Comparison of ENCODE assay signal across 10 mouse cellular contexts in genomic region chr2:59361350-59361780, GRCm38 (mm10).
DNase-seq lines count a peak whose midpoint lies in the region; ATAC-seq and TF ChIP-seq lines count a peak whose summit lies in the region.
"Had no signal": no experiment of that assay in that cellular context is flagged by ENCODE, and none has a peak within 500 bp of the region (broad histone marks: within the 10 kb centered on the region; RNA-seq: fewer than 3 reads in every experiment).

No protein-coding gene starts in this region.

- no peaks in the 10 kb centered on the region for H3K27me3 ChIP-seq in heart, embryonic 11.5 days (ENCODE audit: control insufficient read depth, insufficient read depth, low read length)
- no peaks in the 10 kb centered on the region for H3K27me3 ChIP-seq in heart, adult 2 months (ENCODE audit: control insufficient read depth, insufficient read depth, low read length)
- no peaks in the 10 kb centered on the region for H3K27me3 ChIP-seq in neural tube, embryonic 13.5 days
- H3K27me3 ChIP-seq in intestine, embryonic 15.5 days (replicated peaks), result no peaks in the 10 kb centered on the region
- no peaks in the 10 kb centered on the region for H3K27me3 ChIP-seq in thymus, adult 2 months (ENCODE audit: control insufficient read depth, insufficient read depth, low read length)
- H3K27me3 ChIP-seq: midbrain, embryonic 12.5 days had no signal

- H3K27ac ChIP-seq in heart, embryonic 11.5 days (ENCODE audit: low read depth, low read length), result peak overlapping the region; percentile 79
- H3K27ac ChIP-seq in heart, adult 2 months, result no peak overlapping the region
- H3K27ac ChIP-seq in neural tube, embryonic 13.5 days (replicated peaks), result no peak overlapping the region; the same call in 1 of the 2 replicates
- H3K27ac ChIP-seq in intestine, embryonic 15.5 days, result peak overlapping the region; percentile 27; the same call in 1 of the 2 replicates
- H3K27ac ChIP-seq in thymus, adult 2 months (ENCODE audit: control insufficient read depth, insufficient read depth, low read length), result no peak overlapping the region
- H3K27ac ChIP-seq: midbrain, embryonic 12.5 days had no signal

- H3K36me3 ChIP-seq in heart, embryonic 11.5 days (ENCODE audit: control insufficient read depth, insufficient read depth, low read length), result no peaks in the 10 kb centered on the region
- H3K36me3 ChIP-seq in heart, adult 2 months (ENCODE audit: control insufficient read depth, insufficient read depth, low read length), result no peaks in the 10 kb centered on the region
- H3K36me3 ChIP-seq in neural tube, embryonic 13.5 days, result 0 out of 2 replicates have a peak, but pooled peaks cover under 1% of the 10 kb centered on the region
- H3K36me3 ChIP-seq in intestine, embryonic 15.5 days, result no peaks in the 10 kb centered on the region
- H3K36me3 ChIP-seq in thymus, adult 2 months (ENCODE audit: control insufficient read depth, insufficient read depth, low read length), result no peaks in the 10 kb centered on the region
- H3K36me3 ChIP-seq: midbrain, embryonic 12.5 days had no signal

- no peaks in the 10 kb centered on the region for H3K9me3 ChIP-seq in heart, embryonic 11.5 days (replicated peaks; ENCODE audit: control insufficient read depth, low read length)
- H3K9me3 ChIP-seq in neural tube, embryonic 13.5 days, result no peaks in the 10 kb centered on the region
- H3K9me3 ChIP-seq in intestine, embryonic 15.5 days, result no peaks in the 10 kb centered on the region
- H3K9me3 ChIP-seq: midbrain, embryonic 12.5 days had no signal

- intact Hi-C loops in heart, adult 2 months (cut with DNase I), result no loop called here

- no peak overlapping the region for H3K9ac ChIP-seq in heart, embryonic 11.5 days (ENCODE audit: low read depth, low read length)
- H3K9ac ChIP-seq in heart, adult 2 months (ENCODE audit: low read depth, low read length), result no peak overlapping the region
- H3K9ac ChIP-seq in neural tube, embryonic 13.5 days, result no peak overlapping the region
- no peak overlapping the region for H3K9ac ChIP-seq in intestine, embryonic 15.5 days
- H3K9ac ChIP-seq: midbrain, embryonic 12.5 days had no signal

- no peak for TF ChIP-seq CTCF in heart, adult 2 months (IDR thresholded peaks at IDR 0.05)
- no peak for TF ChIP-seq CTCF in thymus, adult 2 months (IDR thresholded peaks at IDR 0.05; ENCODE audit: borderline replicate concordance, control insufficient read depth, extremely low read depth, insufficient read depth, low read length, poor library complexity)

- no peak overlapping the region for H3K4me3 ChIP-seq in heart, embryonic 11.5 days (ENCODE audit: low read depth, low read length)
- no peak overlapping the region for H3K4me3 ChIP-seq in heart, adult 2 months
- H3K4me3 ChIP-seq in neural tube, embryonic 13.5 days, result no peak overlapping the region
- no peak overlapping the region for H3K4me3 ChIP-seq in intestine, embryonic 15.5 days (replicated peaks)
- no peak overlapping the region for H3K4me3 ChIP-seq in thymus, adult 2 months (ENCODE audit: control insufficient read depth, insufficient read depth, low read length)
- H3K4me3 ChIP-seq: midbrain, embryonic 12.5 days had no signal

- no peaks in the 10 kb centered on the region for H3K79me2 ChIP-seq in heart, adult 2 months (replicated peaks; ENCODE audit: control insufficient read depth, insufficient read depth, low read length)

- no peak for DNase-seq in heart, adult 2 months
- DNase-seq in neural tube, embryonic 10.5 days (ENCODE audit: extremely low spot score, low spot score), result no peak
- DNase-seq in yolk sac, embryonic 10.5 days (ENCODE audit: low spot score), result peak; percentile 48
- no peak for DNase-seq in thymus, adult 2 months
- DNase-seq in T-cell, adult 2 months (ENCODE audit: low spot score), result no peak
- DNase-seq: adrenal gland, postnatal 36 days had no signal

- TF ChIP-seq EP300 in heart, adult 2 months (IDR thresholded peaks at IDR 0.05; ENCODE audit: insufficient read depth, low read depth, low read length), result no peak

- 20% methylated on average over 4 of the region's 4 CpGs for WGBS in heart, embryonic 11.5 days (ENCODE audit: insufficient replicate concordance)
- WGBS in heart, adult 2 months, result 53% methylated on average over 4 of the region's 4 CpGs
- WGBS in neural tube, embryonic 13.5 days, result 41% methylated on average over 4 of the region's 4 CpGs
- WGBS in intestine, embryonic 15.5 days, result 30% methylated on average over 4 of the region's 4 CpGs
- 92% methylated on average over 4 of the region's 4 CpGs for WGBS in thymus, adult 2 months

- peak; percentile 69; the same call in 1 of the 2 replicates for ATAC-seq in heart, embryonic 11.5 days (replicated peaks; ENCODE audit: insufficient number of reproducible peaks, low FRiP score, low TSS enrichment)
- ATAC-seq in neural tube, embryonic 13.5 days (ENCODE audit: low read depth), result peak; percentile 23; the same call in 1 of the 2 replicates
- peak; percentile 62 for ATAC-seq in intestine, embryonic 15.5 days

- no peak for TF ChIP-seq POLR2A in heart, adult 2 months (IDR thresholded peaks at IDR 0.05; ENCODE audit: insufficient read depth, low read depth, low read length)
- no peak for TF ChIP-seq POLR2A in thymus, adult 2 months (IDR thresholded peaks at IDR 0.05; ENCODE audit: control insufficient read depth, extremely low read depth, insufficient read depth, low read length, poor library complexity)

- peak overlapping the region; percentile 46 for H3K4me2 ChIP-seq in heart, embryonic 11.5 days
- H3K4me2 ChIP-seq in neural tube, embryonic 13.5 days, result no peak overlapping the region
- no peak overlapping the region for H3K4me2 ChIP-seq in intestine, embryonic 15.5 days (replicated peaks)
- H3K4me2 ChIP-seq: midbrain, embryonic 12.5 days had no signal

- peaks cover 13% of the 10 kb centered on the region; the same call in 1 of the 2 replicates for H3K4me1 ChIP-seq in heart, embryonic 11.5 days (ENCODE audit: control insufficient read depth, insufficient read depth, low read length)
- peaks cover 1% of the 10 kb centered on the region for H3K4me1 ChIP-seq in heart, adult 2 months (ENCODE audit: control insufficient read depth, insufficient read depth, low read length)
- H3K4me1 ChIP-seq in neural tube, embryonic 13.5 days (replicated peaks), result 0 out of 2 replicates have a peak, but pooled peaks cover 10% of the 10 kb centered on the region
- no peaks in the 10 kb centered on the region for H3K4me1 ChIP-seq in intestine, embryonic 15.5 days (replicated peaks)
- H3K4me1 ChIP-seq in thymus, adult 2 months (replicated peaks; ENCODE audit: control insufficient read depth, insufficient read depth, low read length), result peaks cover 2% of the 10 kb centered on the region; the same call in 1 of the 2 replicates
- H3K4me1 ChIP-seq: midbrain, embryonic 12.5 days had no signal

Comparison
In these comparisons a context has a peak if more than half of its experiments do, and no peak if none do; other contexts are left out.
1. H3K27ac ChIP-seq: peak in heart, embryonic 11.5 days (single experiment) and intestine, embryonic 15.5 days (single experiment); none in heart, adult 2 months (single experiment), neural tube, embryonic 13.5 days (single experiment) and thymus, adult 2 months (single experiment).
2. Peak in every context shown above with its lines, with median percentiles within 50 percentile points of each other: ATAC-seq.